Mouse (Mus musculus) liver, postnatal 0 days (tissue): ENCODE measurements around the gene Dnaja3. TPM values are rescaled to one million over a fixed set of nuclear protein-coding genes. Genes with fewer than 3 reads are reported as not detected.
A peak's percentile ranks its signal among the peaks of the same experiment; 100 is the strongest.

Experiments used
- ATAC-seq: fragments of 200-750 bp; cut with Nextera tagmentation; 2 replicates; pipeline ENCODE4 v1.8.0; 2017; ENCODE audit warnings: mild to moderate bottlenecking, moderate library complexity
- DNase-seq: peaks from one replicate; pipeline ENCODE4 v3.0.0-alpha.2; 2016
- H3K27ac ChIP-seq: fragments of 300-500 bp; sonication (generic); 2 replicates; pipeline ENCODE4 v1.5.1; 2014; ENCODE audit warnings: antibody characterized with exemption, moderate library complexity, mild to moderate bottlenecking, low read depth
- H3K27me3 ChIP-seq: fragments of 300-500 bp; sonication (generic); 2 replicates; pipeline ENCODE4 v1.6.1; 2014; ENCODE audit warnings: low read length, control low read depth, mixed read lengths; ENCODE audit not compliant: insufficient read depth
- H3K36me3 ChIP-seq: fragments of 300-500 bp; sonication (generic); replicated peaks from 2 replicates; pipeline ENCODE4 v1.6.1; 2014; ENCODE audit warnings: mild to moderate bottlenecking, control low read depth, low read length, moderate library complexity, mixed read lengths; ENCODE audit not compliant: insufficient read depth
- H3K4me1 ChIP-seq: fragments of 300-500 bp; sonication (generic); 2 replicates; pipeline ENCODE4 v1.6.1; 2014; ENCODE audit warnings: antibody characterized with exemption, mild to moderate bottlenecking, control low read depth; ENCODE audit not compliant: insufficient read depth
- H3K4me2 ChIP-seq: fragments of 300-500 bp; sonication (generic); 2 replicates; pipeline ENCODE4 v1.6.1; 2014; ENCODE audit warnings: low read depth, mild to moderate bottlenecking, low read length, moderate library complexity, mixed read lengths
- H3K4me3 ChIP-seq: fragments of 300-500 bp; sonication (generic); 2 replicates; pipeline ENCODE4 v1.5.1; 2014; ENCODE audit warnings: low read depth, low read length
- H3K9ac ChIP-seq: fragments of 300-500 bp; sonication (generic); replicated peaks from 2 replicates; pipeline ENCODE4 v1.6.1; 2014; ENCODE audit warnings: mild to moderate bottlenecking, moderate library complexity
- H3K9me3 ChIP-seq: fragments of 300-500 bp; sonication (generic); 2 replicates; pipeline ENCODE4 v1.6.1; 2016; ENCODE audit warnings: mild to moderate bottlenecking, control low read depth, low read length, mixed read lengths
- CTCF ChIP-seq: sonication (generic); IDR thresholded peaks from 2 replicates; pipeline ENCODE4 v1.5.1; 2016; ENCODE audit warnings: antibody characterized with exemption, low read depth
- EP300 ChIP-seq: IDR thresholded peaks from 2 replicates; pipeline ENCODE4 v1.6.1; 2016; ENCODE audit warnings: antibody characterized with exemption, low read depth, mild to moderate bottlenecking
- WGBS: fragments of 180-500 bp; shearing (Covaris S2); extraction: QIAGEN DNeasy Blood & Tissue Kit; methylation state at CpG from one replicate; pipeline ENCODE4 v1.1.7; 2014; ENCODE audit not compliant: insufficient replicate concordance; 5-methylcytosine and 5-hydroxymethylcytosine counted together
- polyA plus RNA-seq: library from polyadenylated mRNA; unstranded; fragments of >200 nt; fragmentation: Nextera tagmentation; extraction: Ambion mirVana; gene quantifications from 2 replicates; pipeline ENCODE4 v1.2.1, GENCODE M21; 2015

Gene Dnaja3
- polyA plus RNA-seq, 1 experiment from 2014 or later, result 70.5 TPM

GRCm38 (mm10) chr16:4595527-4595963 is 44.2 kb upstream of the Dnaja3 start:
- Histone ChIP-seq H3K27ac (no peak overlapping the region), H3K4me1 (peaks cover 10% of the 10 kb centered on the region; the same call in 1 of the 2 replicates), H3K9me3 (no peaks in the 10 kb centered on the region), H3K9ac (no peak overlapping the region), H3K27me3 (peaks cover 26% of the 10 kb centered on the region), H3K4me2 (peak overlapping the region; percentile 86), H3K4me3 (peak overlapping the region; percentile 54; the same call in 1 of the 2 replicates), H3K36me3 (no peaks in the 10 kb centered on the region)
- ATAC-seq (no peak), DNase-seq (no peak)
- TF ChIP-seq CTCF (no peak), EP300 (no peak)
- WGBS, result 39% methylated on average over 4 of the region's 5 CpGs

- TF ChIP-seq CTCF (no peak), EP300 (no peak)
- ATAC-seq (no peak), DNase-seq (no peak)
- H3K27me3 ChIP-seq, result peaks cover 26% of the 10 kb centered on the region
- no peak overlapping the region for H3K27ac ChIP-seq
- WGBS, result 62% methylated on average over 3 of the region's 3 CpGs
- H3K4me3 ChIP-seq, result no peak overlapping the region
- H3K9ac ChIP-seq, result no peak overlapping the region
- H3K36me3 ChIP-seq, result no peaks in the 10 kb centered on the region
- peak overlapping the region; percentile 86; the same call in 1 of the 2 replicates for H3K4me2 ChIP-seq
- H3K4me1 ChIP-seq, result peaks cover 10% of the 10 kb centered on the region; the same call in 1 of the 2 replicates
- H3K9me3 ChIP-seq, result no peaks in the 10 kb centered on the region
Measured at GRCm38 (mm10) chr16:4596141-4596728, 43.6 kb upstream of the Dnaja3 start.

- DNase-seq, result no peak
- H3K4me2 ChIP-seq, result no peak overlapping the region
- peaks cover 26% of the 10 kb centered on the region for H3K27me3 ChIP-seq
- no peak overlapping the region for H3K9ac ChIP-seq
- H3K9me3 ChIP-seq, result no peaks in the 10 kb centered on the region
- ATAC-seq, result no peak
- TF ChIP-seq CTCF (no peak), EP300 (no peak)
- no peaks in the 10 kb centered on the region for H3K36me3 ChIP-seq
- 66% methylated on average over 2 of the region's 2 CpGs for WGBS
- H3K4me1 ChIP-seq, result peaks cover 10% of the 10 kb centered on the region; the same call in 1 of the 2 replicates
- no peak overlapping the region for H3K27ac ChIP-seq
- no peak overlapping the region for H3K4me3 ChIP-seq
Measured at GRCm38 (mm10) chr16:4596836-4597235, 43.0 kb upstream of the Dnaja3 start.

- Histone ChIP-seq H3K4me1 (peaks cover 15% of the 10 kb centered on the region; the same call in 1 of the 2 replicates), H3K36me3 (no peaks in the 10 kb centered on the region), H3K4me2 (no peak overlapping the region), H3K9me3 (no peaks in the 10 kb centered on the region), H3K27me3 (peaks cover 26% of the 10 kb centered on the region), H3K27ac (no peak overlapping the region), H3K4me3 (no peak overlapping the region), H3K9ac (no peak overlapping the region)
- ATAC-seq (no peak), DNase-seq (no peak)
- no peak for TF ChIP-seq EP300
- 68% methylated on average over 7 of the region's 7 CpGs for WGBS
Measured at GRCm38 (mm10) chr16:4597296-4597695, 42.5 kb upstream of the Dnaja3 start.

- WGBS, result 79% methylated on average over 5 of the region's 5 CpGs
- no peaks in the 10 kb centered on the region for H3K36me3 ChIP-seq
- no peak overlapping the region for H3K27ac ChIP-seq
- no peak overlapping the region for H3K4me3 ChIP-seq
- no peak overlapping the region for H3K9ac ChIP-seq
- no peak overlapping the region for H3K4me2 ChIP-seq
- no peak for ATAC-seq
- TF ChIP-seq EP300 (no peak), CTCF (no peak)
- no peaks in the 10 kb centered on the region for H3K9me3 ChIP-seq
- peaks cover 19% of the 10 kb centered on the region for H3K4me1 ChIP-seq
- no peak for DNase-seq
- H3K27me3 ChIP-seq, result peaks cover 24% of the 10 kb centered on the region
Measured at GRCm38 (mm10) chr16:4598041-4598440, 41.7 kb upstream of the Dnaja3 start.

GRCm38 (mm10) chr16:4598891-4599543 is 40.8 kb upstream of the Dnaja3 start:
- no peak overlapping the region for H3K4me3 ChIP-seq
- H3K27ac ChIP-seq, result no peak overlapping the region
- no peak overlapping the region for H3K9ac ChIP-seq
- peaks cover 21% of the 10 kb centered on the region for H3K4me1 ChIP-seq
- 41% methylated on average over 6 of the region's 6 CpGs for WGBS
- no peak for DNase-seq
- H3K9me3 ChIP-seq, result no peaks in the 10 kb centered on the region
- no peak for ATAC-seq
- TF ChIP-seq EP300 (no peak), CTCF (no peak)
- H3K36me3 ChIP-seq, result no peaks in the 10 kb centered on the region
- peaks cover 15% of the 10 kb centered on the region for H3K27me3 ChIP-seq
- H3K4me2 ChIP-seq, result no peak overlapping the region
